Mouse (Mus musculus) forebrain, embryonic 13.5 days (tissue): ENCODE data around the gene Gm10300. TPM values are rescaled to one million over a fixed set of nuclear protein-coding genes. Genes with fewer than 3 reads are reported as not detected.

Experiments used
- ATAC-seq: fragments of 200-750 bp; cut with Nextera tagmentation; 2 replicates; pipeline ENCODE4 v1.8.0; 2017
- H3K27ac ChIP-seq: fragments of 300-500 bp; sonication (generic); 2 replicates; pipeline ENCODE4 v1.5.1; 2015; ENCODE audit warnings: inconsistent platforms, mild to moderate bottlenecking, moderate library complexity
- H3K27me3 ChIP-seq: fragments of 300-500 bp; sonication (generic); 2 replicates; pipeline ENCODE4 v1.6.1; 2015; ENCODE audit warnings: mild to moderate bottlenecking, inconsistent platforms
- H3K36me3 ChIP-seq: fragments of 300-500 bp; sonication (generic); 2 replicates; pipeline ENCODE4 v1.6.1; 2015; ENCODE audit warnings: mild to moderate bottlenecking, inconsistent platforms; ENCODE audit not compliant: poor library complexity, severe bottlenecking
- H3K4me1 ChIP-seq: fragments of 300-500 bp; sonication (generic); 2 replicates; pipeline ENCODE4 v1.6.1; 2015; ENCODE audit warnings: inconsistent platforms
- H3K4me2 ChIP-seq: fragments of 300-500 bp; sonication (generic); 2 replicates; pipeline ENCODE4 v1.6.1; 2015; ENCODE audit warnings: inconsistent platforms, mild to moderate bottlenecking, moderate library complexity
- H3K4me3 ChIP-seq: fragments of 300-500 bp; sonication (generic); 2 replicates; pipeline ENCODE4 v1.5.1; 2015; ENCODE audit warnings: mild to moderate bottlenecking, inconsistent platforms
- H3K9ac ChIP-seq: fragments of 300-500 bp; sonication (generic); 2 replicates; pipeline ENCODE4 v1.6.1; 2015; ENCODE audit warnings: mild to moderate bottlenecking, inconsistent platforms
- H3K9me3 ChIP-seq: fragments of 300-500 bp; sonication (generic); replicated peaks from 2 replicates; pipeline ENCODE4 v1.6.1; 2016; ENCODE audit warnings: inconsistent platforms
- WGBS: fragments of 180-500 bp; shearing (Covaris S2); methylation state at CpG from one replicate; pipeline ENCODE4 v1.1.7; 2015; 5-methylcytosine and 5-hydroxymethylcytosine counted together
- polyA plus RNA-seq: library from polyadenylated mRNA; unstranded; fragments of >200 nt; fragmentation: Nextera tagmentation; extraction: Ambion mirVana; gene quantifications from 2 replicates; pipeline ENCODE4 v1.2.1, GENCODE M21; 2015

Gene Gm10300
- polyA plus RNA-seq, 1 experiment from 2014 or later = not detected

DNA sequence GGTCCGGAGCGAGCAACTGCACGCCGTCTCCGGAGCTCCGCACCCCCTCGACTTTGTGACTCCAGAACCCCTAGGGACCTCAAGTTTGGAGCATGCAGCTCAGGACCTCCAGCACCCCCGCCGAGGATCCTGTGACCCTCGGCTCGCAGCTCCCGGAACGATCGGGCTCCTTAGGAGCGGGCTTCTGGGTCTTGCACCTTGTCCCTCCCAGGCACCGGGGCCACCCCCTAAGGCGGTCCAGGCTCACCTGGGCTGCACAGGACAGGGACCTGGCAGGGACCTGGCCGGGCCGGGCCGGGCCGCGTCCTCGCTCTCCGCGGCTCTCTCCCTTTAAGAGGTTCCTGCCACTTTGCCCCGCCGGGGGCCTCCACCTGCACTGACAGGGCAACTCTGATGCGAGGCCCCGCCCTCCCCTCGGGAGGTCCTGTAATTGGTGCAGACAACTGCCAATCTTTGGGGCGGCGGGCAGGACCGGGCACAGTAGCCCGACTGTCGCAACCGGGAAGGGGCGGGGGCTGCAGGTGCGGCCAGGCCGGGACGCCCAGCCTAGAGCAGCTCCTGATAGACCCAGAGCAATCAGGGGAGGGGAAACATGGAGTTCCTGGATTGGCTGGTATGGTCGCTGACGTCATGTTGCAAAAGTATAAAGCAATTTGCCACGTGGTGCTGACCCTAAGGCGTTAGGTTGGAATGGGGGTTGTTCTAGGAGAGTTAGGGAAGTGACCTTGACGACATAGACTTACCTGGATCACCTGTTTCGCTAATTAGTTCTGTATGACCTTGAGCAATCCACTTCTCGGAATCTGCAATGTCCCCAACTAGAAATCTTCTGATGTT, 654 bp downstream of the Gm10300 start, which contains the start of gene Epb41:
TSS of gene Epb41 (minus strand) at position 389 of the 837 bp plus-strand sequence.
- WGBS = 1% methylated on average over 46 of the region's 47 CpGs
- Histone ChIP-seq H3K9ac (peak within 1 kb of the TSS; percentile 68), H3K9me3 (no peaks in the 10 kb centered on the region), H3K27me3 (peaks cover 89% of the 10 kb centered on the region), H3K4me1 (peaks cover 27% of the 10 kb centered on the region), H3K27ac (no peak within 1 kb of the TSS), H3K4me3 (peak within 1 kb of the TSS; percentile 53), H3K36me3 (no peaks in the 10 kb centered on the region), H3K4me2 (peak within 1 kb of the TSS; percentile 97)
- peak; percentile 91 for ATAC-seq

DNA sequence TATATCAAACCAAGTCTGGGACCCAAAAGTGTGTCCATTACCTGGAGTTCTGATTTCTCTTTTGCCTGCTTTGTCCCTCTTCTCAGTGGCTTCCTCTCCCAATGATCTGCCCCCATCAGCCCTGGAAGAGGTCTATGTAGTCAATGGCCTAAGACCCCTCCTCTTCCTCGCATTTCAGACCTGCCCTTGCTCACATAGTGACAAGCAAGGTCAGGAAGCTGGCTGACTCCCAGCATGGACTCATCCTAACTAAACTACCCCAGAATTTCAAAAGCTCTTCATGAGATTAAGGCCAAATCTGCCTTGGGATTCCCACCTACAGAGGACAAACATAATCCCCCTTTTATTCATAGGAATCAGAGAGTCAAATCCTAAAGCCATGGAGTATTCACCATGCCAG, 1.3 kb downstream of the Gm10300 start:
- Histone ChIP-seq H3K4me2 (peak overlapping the region; percentile 97; the same call in 1 of the 2 replicates), H3K27me3 (peaks cover 84% of the 10 kb centered on the region), H3K9me3 (no peaks in the 10 kb centered on the region), H3K27ac (no peak overlapping the region), H3K9ac (no peak overlapping the region), H3K4me1 (peaks cover 27% of the 10 kb centered on the region), H3K4me3 (peak overlapping the region; percentile 53), H3K36me3 (no peaks in the 10 kb centered on the region)
- 0% methylated on average over 1 of the region's 1 CpGs for WGBS
- ATAC-seq = no peak

- H3K27ac ChIP-seq = no peak overlapping the region
- no peaks in the 10 kb centered on the region for H3K9me3 ChIP-seq
- H3K36me3 ChIP-seq = no peaks in the 10 kb centered on the region
- no peak overlapping the region for H3K4me2 ChIP-seq
- no peak overlapping the region for H3K9ac ChIP-seq
- WGBS = 26% methylated on average over 20 of the region's 20 CpGs
- H3K27me3 ChIP-seq = peaks cover 82% of the 10 kb centered on the region
- no peak overlapping the region for H3K4me3 ChIP-seq
- no peak for ATAC-seq
- peaks cover 27% of the 10 kb centered on the region for H3K4me1 ChIP-seq
Observed at GRCm38 (mm10) chr4:132076480-132077405, 2.2 kb downstream of the Gm10300 start.

- Histone ChIP-seq H3K27me3 (peaks cover 75% of the 10 kb centered on the region), H3K4me3 (no peak overlapping the region), H3K4me1 (peaks cover 27% of the 10 kb centered on the region), H3K9ac (no peak overlapping the region), H3K4me2 (no peak overlapping the region), H3K27ac (no peak overlapping the region), H3K9me3 (no peaks in the 10 kb centered on the region), H3K36me3 (no peaks in the 10 kb centered on the region)
- no peak for ATAC-seq
- WGBS = 77% methylated on average over 7 of the region's 7 CpGs
Observed at GRCm38 (mm10) chr4:132077445-132077844, 2.9 kb downstream of the Gm10300 start.

- no peak for ATAC-seq
- no peaks in the 10 kb centered on the region for H3K36me3 ChIP-seq
- H3K4me3 ChIP-seq = no peak overlapping the region
- H3K9ac ChIP-seq = no peak overlapping the region
- H3K4me1 ChIP-seq = peaks cover 27% of the 10 kb centered on the region
- H3K27ac ChIP-seq = no peak overlapping the region
- peaks cover 67% of the 10 kb centered on the region for H3K27me3 ChIP-seq
- 64% methylated on average over 7 of the region's 7 CpGs for WGBS
- no peaks in the 10 kb centered on the region for H3K9me3 ChIP-seq
- no peak overlapping the region for H3K4me2 ChIP-seq
Observed at GRCm38 (mm10) chr4:132078296-132078714, 3.8 kb downstream of the Gm10300 start.

GRCm38 (mm10) chr4:132079555-132080275, 5.2 kb downstream of the Gm10300 start:
- Histone ChIP-seq H3K36me3 (no peaks in the 10 kb centered on the region), H3K27ac (no peak overlapping the region), H3K27me3 (peaks cover 53% of the 10 kb centered on the region), H3K9ac (no peak overlapping the region), H3K4me1 (peaks cover 19% of the 10 kb centered on the region), H3K9me3 (no peaks in the 10 kb centered on the region), H3K4me3 (no peak overlapping the region), H3K4me2 (no peak overlapping the region)
- ATAC-seq = no peak
- WGBS = 14% methylated on average over 19 of the region's 19 CpGs

DNA sequence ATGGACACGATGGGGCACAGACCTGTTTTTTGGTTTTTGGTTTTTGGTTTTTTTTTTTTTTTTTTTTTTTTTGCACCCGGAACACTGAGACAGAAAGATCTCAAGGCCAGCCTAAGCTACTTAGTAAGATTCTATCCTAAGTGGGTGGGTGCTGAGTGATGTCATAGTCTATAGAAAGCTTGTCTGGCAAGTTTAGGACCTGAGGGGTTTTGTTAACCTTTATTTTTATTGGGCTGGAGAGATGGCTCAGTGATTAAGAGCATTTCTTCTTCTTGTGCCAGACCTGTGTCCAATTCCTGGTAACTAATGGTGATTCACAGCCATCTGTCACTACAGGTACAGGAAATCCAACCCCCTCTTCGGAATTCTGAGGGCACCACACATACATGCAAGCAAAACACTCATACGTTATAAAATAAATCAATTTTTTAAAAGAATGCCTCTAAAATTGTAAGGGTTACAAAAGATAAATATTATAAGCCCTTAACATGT, 6.0 kb downstream of the Gm10300 start:
- H3K9ac ChIP-seq = no peak overlapping the region
- WGBS = 80% methylated on average over 4 of the region's 4 CpGs
- no peak overlapping the region for H3K4me3 ChIP-seq
- no peaks in the 10 kb centered on the region for H3K36me3 ChIP-seq
- peaks cover 11% of the 10 kb centered on the region for H3K4me1 ChIP-seq
- no peak for ATAC-seq
- no peaks in the 10 kb centered on the region for H3K9me3 ChIP-seq
- H3K4me2 ChIP-seq = no peak overlapping the region
- H3K27me3 ChIP-seq = peaks cover 50% of the 10 kb centered on the region
- H3K27ac ChIP-seq = no peak overlapping the region

DNA sequence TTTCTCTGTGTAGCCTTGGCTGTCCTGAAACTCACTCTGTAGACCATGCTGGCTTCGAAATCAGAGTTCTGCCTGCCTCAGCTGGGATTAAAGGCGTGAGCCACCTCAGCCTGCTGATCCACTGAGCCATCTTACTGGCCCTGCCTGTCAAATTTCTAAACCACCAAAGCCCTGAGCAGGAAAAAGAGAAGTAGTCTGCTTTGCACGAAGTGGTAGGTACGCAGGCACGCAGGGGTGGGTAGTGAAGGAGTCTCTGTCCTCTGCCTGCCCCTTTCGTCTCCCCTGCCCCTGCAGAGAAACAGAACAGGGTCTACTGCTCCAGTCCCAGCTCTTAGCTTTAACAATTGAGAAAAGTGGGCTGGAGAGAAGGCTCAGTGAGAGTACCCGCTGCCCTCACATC, 10.6 kb downstream of the Gm10300 start:
- H3K27me3 ChIP-seq = peaks cover 17% of the 10 kb centered on the region
- no peak overlapping the region for H3K9ac ChIP-seq
- no peaks in the 10 kb centered on the region for H3K9me3 ChIP-seq
- H3K4me2 ChIP-seq = no peak overlapping the region
- no peak for ATAC-seq
- no peaks in the 10 kb centered on the region for H3K4me1 ChIP-seq
- H3K4me3 ChIP-seq = no peak overlapping the region
- no peak overlapping the region for H3K27ac ChIP-seq
- WGBS = 82% methylated on average over 7 of the region's 7 CpGs
- no peaks in the 10 kb centered on the region for H3K36me3 ChIP-seq

GRCm38 (mm10) chr4:132088921-132089320, 14.4 kb downstream of the Gm10300 start:
- H3K9me3 ChIP-seq = no peaks in the 10 kb centered on the region
- no peaks in the 10 kb centered on the region for H3K4me1 ChIP-seq
- H3K4me3 ChIP-seq = no peak overlapping the region
- WGBS = 23% methylated on average over 7 of the region's 7 CpGs
- no peak for ATAC-seq
- H3K9ac ChIP-seq = no peak overlapping the region
- no peak overlapping the region for H3K4me2 ChIP-seq
- no peaks in the 10 kb centered on the region for H3K36me3 ChIP-seq
- no peak overlapping the region for H3K27ac ChIP-seq
- H3K27me3 ChIP-seq = peaks cover 12% of the 10 kb centered on the region; the same call in 1 of the 2 replicates

GRCm38 (mm10) chr4:132093136-132093535, 18.6 kb downstream of the Gm10300 start:
- WGBS = 84% methylated on average over 6 of the region's 6 CpGs
- 0 out of 2 replicates have a peak, but pooled peaks cover 2% of the 10 kb centered on the region for H3K27me3 ChIP-seq
- no peak overlapping the region for H3K4me2 ChIP-seq
- H3K36me3 ChIP-seq = no peaks in the 10 kb centered on the region
- no peak for ATAC-seq
- no peaks in the 10 kb centered on the region for H3K9me3 ChIP-seq
- H3K27ac ChIP-seq = no peak overlapping the region
- no peak overlapping the region for H3K4me3 ChIP-seq
- no peak overlapping the region for H3K9ac ChIP-seq
- no peaks in the 10 kb centered on the region for H3K4me1 ChIP-seq

DNA sequence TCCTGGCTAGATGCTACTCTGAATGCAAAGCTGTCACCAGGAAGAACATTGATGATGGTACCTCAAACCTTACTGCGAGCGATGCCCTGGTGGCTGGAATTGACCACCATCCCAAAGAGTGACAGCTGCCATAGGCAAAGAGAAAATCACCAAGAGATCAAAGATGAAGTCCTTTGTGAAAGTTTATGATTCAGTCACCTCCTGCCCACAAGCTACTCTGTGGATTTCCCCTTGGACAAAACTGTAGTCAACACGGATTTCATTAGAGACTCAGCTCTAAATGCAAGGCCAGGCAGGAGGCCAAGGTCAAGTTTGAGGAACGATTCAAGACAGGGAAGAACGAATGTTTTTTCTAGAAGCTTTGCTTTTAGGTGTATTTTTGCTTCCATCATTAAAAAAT, 19.4 kb downstream of the Gm10300 start:
- Histone ChIP-seq H3K27me3 (0 out of 2 replicates have a peak, but pooled peaks cover 2% of the 10 kb centered on the region), H3K9ac (no peak overlapping the region), H3K27ac (no peak overlapping the region), H3K36me3 (no peaks in the 10 kb centered on the region), H3K4me2 (no peak overlapping the region), H3K4me3 (no peak overlapping the region), H3K4me1 (no peaks in the 10 kb centered on the region), H3K9me3 (no peaks in the 10 kb centered on the region)
- ATAC-seq = no peak
- 91% methylated on average over 5 of the region's 5 CpGs for WGBS
